Mouse (Mus musculus): ENCODE data around the gene Srsf4. TPM values are rescaled to one million over a fixed set of nuclear protein-coding genes. Genes with fewer than 3 reads are reported as not detected.

Gene Srsf4
- polyA plus RNA-seq, 1 experiment: 16.7 TPM

DNA sequence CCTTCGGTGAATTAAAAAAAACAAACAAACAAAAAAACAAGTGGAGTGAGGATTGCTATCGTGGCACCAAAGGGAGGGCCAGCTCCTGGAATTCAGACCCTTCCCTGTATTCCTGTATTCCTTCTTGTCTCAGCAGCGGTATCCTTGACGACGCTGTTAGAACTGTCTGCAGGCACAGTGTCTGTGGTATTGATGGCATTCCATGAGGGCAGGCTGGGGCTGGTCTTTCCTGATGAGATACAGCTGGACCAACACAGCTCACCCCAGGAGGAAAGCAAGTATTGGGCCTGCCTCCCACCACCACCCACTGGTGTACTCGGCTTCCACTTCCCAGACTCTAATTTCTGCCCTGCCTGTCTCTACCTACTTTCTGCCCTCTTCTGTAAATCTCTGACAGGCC, 25.3 kb upstream of the Srsf4 start:
- H3K27ac ChIP-seq (replicated peaks; ENCODE audit: low read depth, low read length): no peak overlapping the region
- H3K4me3 ChIP-seq (ENCODE audit: insufficient read depth, low read depth, low read length): no peak overlapping the region
- H3K4me1 ChIP-seq (ENCODE audit: control insufficient read depth, insufficient read depth, insufficient read length, low read length): peaks cover 8% of the 10 kb centered on the region; the same call in 1 of the 2 replicates

DNA sequence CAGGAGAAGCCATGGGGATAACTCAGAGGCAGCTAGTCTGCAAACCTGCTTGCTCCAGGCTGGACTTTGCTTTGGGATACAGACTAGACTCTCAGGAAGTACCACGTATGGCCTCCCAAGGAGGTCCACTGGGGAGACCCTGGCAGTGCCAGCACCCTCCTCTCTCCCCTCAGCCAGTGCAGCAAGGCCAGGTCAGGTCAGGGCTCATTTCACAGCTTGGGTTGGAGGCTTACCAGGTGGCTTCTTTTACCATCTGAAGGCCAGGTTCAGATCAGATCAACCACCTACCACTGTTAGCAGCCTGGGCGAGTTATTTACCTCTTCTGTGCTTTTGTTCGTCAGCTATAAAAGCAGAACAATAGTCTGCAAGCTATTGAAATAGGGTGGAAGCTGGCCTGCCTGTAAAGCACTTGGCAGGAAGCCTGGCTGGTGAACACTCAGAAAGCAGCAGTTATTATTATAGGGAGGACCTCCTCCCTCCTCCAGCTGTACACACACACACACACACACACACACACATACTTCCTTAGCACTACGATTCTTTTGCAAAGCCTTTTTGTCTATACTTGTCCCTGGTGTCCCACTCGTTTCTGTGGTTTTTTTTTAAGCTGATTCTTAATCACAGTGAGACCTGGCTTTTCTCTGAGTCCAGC, 23.3 kb upstream of the Srsf4 start:
- peaks cover 8% of the 10 kb centered on the region; the same call in 1 of the 2 replicates for H3K4me1 ChIP-seq (ENCODE audit: control insufficient read depth, insufficient read depth, insufficient read length, low read length)
- H3K27ac ChIP-seq (replicated peaks; ENCODE audit: low read depth, low read length): peak overlapping the region; percentile 57
- H3K4me3 ChIP-seq (ENCODE audit: insufficient read depth, low read depth, low read length): no peak overlapping the region

DNA sequence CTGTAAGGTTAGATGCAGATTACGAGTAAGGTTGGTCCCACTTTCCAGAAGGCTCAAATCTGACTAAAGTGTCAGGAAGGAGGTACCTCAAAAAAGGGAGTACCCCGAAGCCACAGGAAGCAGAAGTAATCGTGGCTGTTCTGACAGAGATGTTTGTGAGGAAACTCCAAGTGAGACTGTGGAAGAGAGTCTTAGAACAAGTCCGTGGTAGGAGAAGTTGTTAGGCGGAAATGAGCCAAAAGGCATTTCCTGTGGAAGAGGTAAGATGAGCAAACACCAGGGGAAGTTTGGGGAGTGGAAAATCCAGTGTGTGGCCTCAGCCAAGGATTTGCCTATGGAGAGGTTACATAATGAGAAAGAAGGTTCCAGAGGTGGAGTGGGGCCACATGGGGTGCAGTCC, 18.5 kb upstream of the Srsf4 start:
- H3K4me1 ChIP-seq (ENCODE audit: control insufficient read depth, insufficient read depth, insufficient read length, low read length): peaks cover under 1% of the 10 kb centered on the region; the same call in 1 of the 2 replicates
- H3K4me3 ChIP-seq (ENCODE audit: insufficient read depth, low read depth, low read length): no peak overlapping the region
- 0 out of 2 replicates have a peak overlapping the region, but pooled peaks have one; percentile 14 for H3K27ac ChIP-seq (replicated peaks; ENCODE audit: low read depth, low read length)

DNA sequence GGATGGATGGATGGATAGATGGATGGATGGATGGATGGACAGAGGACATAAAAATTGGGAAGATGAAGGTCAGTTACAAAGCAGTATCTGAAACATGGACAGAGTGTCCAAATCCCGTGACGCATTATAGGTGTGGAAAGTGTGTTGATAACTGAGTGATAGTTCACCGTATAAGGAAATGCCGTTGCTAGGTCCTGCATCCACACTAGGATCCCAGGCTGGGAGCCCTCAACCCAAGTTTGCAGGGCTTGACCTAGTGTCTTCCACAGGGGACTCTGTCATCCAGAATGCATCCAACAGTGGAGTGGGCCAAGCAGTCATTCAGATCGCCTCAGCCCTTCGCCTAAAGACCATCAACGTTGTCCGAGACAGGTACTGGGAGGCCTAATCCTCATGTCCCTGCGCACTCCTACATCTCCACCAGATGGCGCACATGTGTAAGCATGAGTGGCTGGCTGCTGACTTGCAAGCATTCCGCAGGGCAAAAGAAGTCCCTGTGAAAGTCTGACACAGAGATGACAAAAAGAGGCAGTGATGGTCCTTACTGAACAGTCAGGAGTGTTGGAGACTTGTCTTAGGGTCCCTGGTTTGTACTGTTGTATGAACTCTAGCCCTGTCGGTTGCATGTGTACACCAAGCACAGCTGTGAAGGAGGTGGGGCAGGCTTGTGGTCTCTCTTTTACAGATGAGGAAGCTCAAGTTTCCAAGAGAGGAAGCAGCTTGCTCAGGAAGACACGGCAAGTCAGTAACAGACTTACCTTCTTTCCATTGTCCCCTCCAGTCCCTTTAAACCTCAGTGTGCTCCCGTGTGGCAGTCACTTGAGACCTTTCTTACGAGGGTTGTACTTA, 12.7 kb upstream of the Srsf4 start:
- no peak overlapping the region for H3K4me3 ChIP-seq (ENCODE audit: insufficient read depth, low read depth, low read length)
- H3K4me1 ChIP-seq (ENCODE audit: control insufficient read depth, insufficient read depth, insufficient read length, low read length): no peaks in the 10 kb centered on the region
- no peak overlapping the region for H3K27ac ChIP-seq (replicated peaks; ENCODE audit: low read depth, low read length)

DNA sequence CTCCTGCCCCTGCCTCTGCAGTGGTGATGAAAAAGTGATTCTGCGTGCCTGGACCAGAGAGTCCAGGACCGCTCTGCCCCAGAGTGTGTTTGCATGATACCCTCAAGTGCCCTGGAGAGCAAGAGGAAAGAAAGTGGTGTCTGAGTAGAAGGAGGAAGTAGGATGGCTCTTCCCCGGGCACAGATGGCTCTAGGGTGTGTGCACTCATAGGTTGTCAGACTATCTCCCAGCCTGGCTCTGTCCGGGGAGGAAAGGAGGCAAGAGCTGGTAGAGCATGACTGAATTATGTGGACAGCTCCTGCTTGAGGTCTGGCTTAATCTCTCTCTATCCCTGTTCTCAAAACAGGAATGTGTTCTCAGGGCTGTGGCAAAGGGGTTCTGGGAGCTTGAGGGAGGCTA, 12.1 kb upstream of the Srsf4 start:
- H3K27ac ChIP-seq (replicated peaks; ENCODE audit: low read depth, low read length): no peak overlapping the region
- H3K4me1 ChIP-seq (ENCODE audit: control insufficient read depth, insufficient read depth, insufficient read length, low read length): no peaks in the 10 kb centered on the region

DNA sequence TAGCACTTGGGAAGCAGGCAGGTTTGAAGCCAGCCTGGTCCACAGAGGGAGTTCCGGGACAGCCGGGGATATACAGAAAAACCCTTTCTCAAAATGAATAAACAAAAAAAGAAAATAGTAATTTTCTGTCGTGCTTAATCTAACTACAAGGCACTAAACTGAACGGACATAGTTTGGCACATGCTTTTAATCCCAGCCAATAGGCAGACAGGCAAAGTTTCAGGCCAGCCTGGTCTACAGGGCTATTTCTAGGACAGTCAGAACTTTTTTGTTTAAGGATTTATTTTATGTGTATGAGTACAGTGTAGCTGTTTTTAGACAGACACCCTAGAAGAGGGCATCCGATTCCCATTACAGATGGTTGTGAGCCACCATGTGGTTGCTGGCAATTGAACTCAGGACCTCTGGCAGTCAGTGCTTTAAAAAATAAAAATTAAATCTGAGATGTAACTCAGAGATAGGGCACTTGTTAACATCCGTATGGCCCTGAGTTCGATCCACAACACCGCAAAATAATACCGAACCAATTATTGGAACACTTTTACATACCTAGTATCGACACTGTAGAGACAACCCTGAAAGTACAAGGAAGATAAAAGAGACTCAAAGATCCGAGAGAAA, 635 bp upstream of the Srsf4 start:
- H3K27ac ChIP-seq (replicated peaks; ENCODE audit: low read depth, low read length): peak overlapping the region; percentile 92
- H3K4me1 ChIP-seq (ENCODE audit: control insufficient read depth, insufficient read depth, insufficient read length, low read length): peaks cover 17% of the 10 kb centered on the region
- H3K4me3 ChIP-seq (ENCODE audit: insufficient read depth, low read depth, low read length): peak overlapping the region; percentile 66

More for the DNA sequence above, 12.1 kb upstream of the Srsf4 start:
- no peak overlapping the region for H3K4me3 ChIP-seq (ENCODE audit: insufficient read depth, low read depth, low read length)

DNA sequence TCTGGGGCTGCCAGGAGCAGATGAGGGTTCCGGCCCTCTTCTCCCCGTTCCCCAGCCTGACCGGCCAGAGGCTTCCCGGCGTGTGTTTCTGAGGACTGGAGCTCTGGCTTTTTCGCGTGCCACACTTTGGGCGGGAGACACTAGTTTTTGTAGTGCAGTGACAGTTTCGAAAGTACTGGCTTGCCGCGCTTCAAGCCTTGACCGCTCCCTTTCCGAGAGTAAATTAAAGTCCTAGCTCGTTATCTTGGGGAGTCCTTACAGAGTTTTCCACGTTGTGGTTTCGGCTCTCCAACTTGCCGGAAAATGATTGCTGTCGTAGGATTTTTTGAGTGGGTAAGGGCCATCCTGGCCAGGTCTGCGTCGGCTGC, 736 bp downstream of the Srsf4 start:
- peak overlapping the region; percentile 86 for H3K27ac ChIP-seq (replicated peaks; ENCODE audit: low read depth, low read length)
- peak overlapping the region; percentile 98 for H3K4me3 ChIP-seq (ENCODE audit: insufficient read depth, low read depth, low read length)
- H3K4me1 ChIP-seq (ENCODE audit: control insufficient read depth, insufficient read depth, insufficient read length, low read length): peaks cover 19% of the 10 kb centered on the region

DNA sequence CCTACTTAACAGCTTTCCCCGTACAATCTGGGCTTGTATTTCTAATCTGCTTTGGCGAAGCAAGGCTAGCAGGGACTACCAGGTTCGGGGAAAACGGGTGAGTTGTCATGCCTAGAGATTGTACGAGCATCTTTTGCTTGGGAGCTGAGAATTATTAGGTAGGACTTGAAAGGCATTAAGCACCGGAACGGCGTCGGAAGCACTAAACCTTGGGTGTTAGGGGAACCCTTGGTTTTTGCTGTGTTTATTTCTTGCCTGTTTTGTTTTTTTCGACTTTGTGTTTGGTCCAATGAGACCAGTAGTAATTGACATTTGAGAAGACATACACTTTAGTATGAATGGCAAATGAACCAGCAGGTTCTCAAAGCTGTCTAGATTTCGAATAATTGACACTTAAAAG, 1.1 kb downstream of the Srsf4 start:
- peak overlapping the region; percentile 98 for H3K4me3 ChIP-seq (ENCODE audit: insufficient read depth, low read depth, low read length)
- H3K4me1 ChIP-seq (ENCODE audit: control insufficient read depth, insufficient read depth, insufficient read length, low read length): peaks cover 22% of the 10 kb centered on the region
- peak overlapping the region; percentile 86 for H3K27ac ChIP-seq (replicated peaks; ENCODE audit: low read depth, low read length)

DNA sequence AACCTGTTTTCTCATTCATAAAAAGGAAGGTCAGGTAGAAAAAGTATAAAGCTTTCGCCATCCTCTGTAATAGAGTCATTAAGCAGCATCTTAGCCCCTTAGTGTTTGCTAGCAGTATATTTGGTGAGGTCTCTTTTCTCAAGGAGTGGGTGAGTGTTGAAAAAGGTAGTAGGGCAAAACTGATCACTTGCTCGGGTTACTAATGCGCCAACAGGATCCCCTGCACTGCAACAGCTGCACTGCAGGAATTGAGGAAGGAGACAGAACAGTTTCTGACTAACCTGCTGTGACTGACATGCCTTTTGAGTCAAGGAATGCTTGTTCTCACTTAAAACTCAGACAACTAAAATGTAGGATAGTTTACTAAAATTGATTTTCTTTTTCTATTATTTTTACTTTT, 1.8 kb downstream of the Srsf4 start:
- Histone ChIP-seq H3K4me1 (ENCODE audit: control insufficient read depth, insufficient read depth, insufficient read length, low read length) (peaks cover 25% of the 10 kb centered on the region), H3K27ac (replicated peaks; ENCODE audit: low read depth, low read length) (no peak overlapping the region), H3K4me3 (ENCODE audit: insufficient read depth, low read depth, low read length) (peak overlapping the region; percentile 31; the same call in 1 of the 2 replicates)

DNA sequence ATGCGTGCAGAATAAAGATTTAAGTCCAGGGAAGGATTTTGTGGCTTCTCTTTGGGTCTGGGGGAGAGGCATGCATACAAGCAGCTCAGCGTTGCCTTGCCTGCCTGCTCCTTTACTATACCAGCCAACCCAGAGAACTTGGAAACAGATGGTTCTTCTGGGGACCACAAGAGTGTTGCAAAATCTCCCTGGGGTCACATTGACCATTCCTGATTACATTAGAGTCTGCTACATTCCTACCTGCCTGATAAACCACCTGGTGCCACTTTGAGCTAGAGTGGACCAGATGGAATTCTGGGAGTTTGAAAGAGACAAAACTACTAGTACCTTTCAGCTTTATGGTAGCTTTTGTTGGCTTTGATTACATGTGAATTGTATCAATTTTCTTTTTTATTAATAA, 3.4 kb downstream of the Srsf4 start:
- H3K4me1 ChIP-seq (ENCODE audit: control insufficient read depth, insufficient read depth, insufficient read length, low read length): peaks cover 34% of the 10 kb centered on the region
- no peak overlapping the region for H3K4me3 ChIP-seq (ENCODE audit: insufficient read depth, low read depth, low read length)

DNA sequence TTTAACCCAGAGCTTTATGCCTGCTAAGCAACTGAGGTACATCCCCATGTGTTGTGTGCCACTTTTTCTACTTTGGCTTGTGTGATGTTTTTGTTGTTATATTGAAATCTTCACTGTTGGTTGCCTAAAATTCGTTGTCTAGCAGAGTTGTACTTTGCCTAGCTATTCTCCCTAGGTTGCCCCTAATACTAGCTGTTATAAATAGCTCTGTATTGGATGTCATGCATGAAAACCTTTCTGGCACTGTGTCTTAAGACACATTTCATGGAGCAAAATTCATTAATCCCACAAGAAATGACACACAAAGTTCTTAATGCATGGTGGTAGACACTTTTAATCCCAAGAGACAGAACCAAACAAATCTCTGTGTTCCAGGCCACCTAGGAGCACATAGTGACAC, 6.3 kb downstream of the Srsf4 start:
- Histone ChIP-seq H3K4me1 (ENCODE audit: control insufficient read depth, insufficient read depth, insufficient read length, low read length) (peaks cover 47% of the 10 kb centered on the region), H3K4me3 (ENCODE audit: insufficient read depth, low read depth, low read length) (no peak overlapping the region), H3K27ac (replicated peaks; ENCODE audit: low read depth, low read length) (no peak overlapping the region)

More for the DNA sequence above, 3.4 kb downstream of the Srsf4 start:
- no peak overlapping the region for H3K27ac ChIP-seq (replicated peaks; ENCODE audit: low read depth, low read length)

DNA sequence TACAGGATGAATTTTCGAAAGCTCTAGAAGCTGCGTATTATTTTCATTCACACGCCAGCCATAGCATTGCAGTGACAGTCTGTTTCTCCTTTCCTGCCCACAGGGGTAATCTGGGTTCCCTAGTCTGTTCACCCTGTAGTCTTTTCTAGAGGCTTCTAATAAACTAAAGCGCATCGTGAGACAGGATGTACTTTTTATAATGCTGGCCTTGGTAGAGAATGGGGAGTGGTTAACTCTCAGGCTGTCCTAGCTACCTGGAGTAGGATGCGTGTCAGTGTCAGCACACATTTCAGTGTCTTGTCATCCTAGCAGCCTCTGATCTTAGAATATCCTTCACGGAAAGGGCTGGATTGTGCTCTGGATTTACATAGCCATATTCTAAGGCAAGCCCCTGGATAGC, 7.9 kb downstream of the Srsf4 start:
- H3K4me1 ChIP-seq (ENCODE audit: control insufficient read depth, insufficient read depth, insufficient read length, low read length): peaks cover 44% of the 10 kb centered on the region
- H3K27ac ChIP-seq (replicated peaks; ENCODE audit: low read depth, low read length): 0 out of 2 replicates have a peak overlapping the region, but pooled peaks have one; percentile 1
- H3K4me3 ChIP-seq (ENCODE audit: insufficient read depth, low read depth, low read length): no peak overlapping the region

DNA sequence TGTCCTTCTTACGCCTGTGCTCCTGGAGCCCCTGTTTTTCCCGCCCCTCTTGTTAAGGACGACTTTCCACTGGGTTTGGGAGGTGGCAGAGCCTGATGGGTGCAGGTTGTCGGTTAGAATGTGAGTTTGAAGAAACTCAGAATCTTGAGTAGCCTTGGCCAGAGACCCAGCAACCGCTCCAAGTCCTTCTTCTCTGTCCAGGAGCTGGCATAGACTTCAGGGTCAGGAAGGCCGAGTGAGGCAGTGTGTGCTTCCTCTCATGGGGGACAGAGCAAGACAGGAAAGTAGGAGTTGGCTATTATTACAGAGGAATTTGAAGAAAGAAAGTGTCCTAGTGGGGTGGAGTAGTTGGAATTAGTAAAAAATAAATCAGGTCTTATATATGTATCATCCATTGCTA, 10.2 kb downstream of the Srsf4 start:
- Histone ChIP-seq H3K4me1 (ENCODE audit: control insufficient read depth, insufficient read depth, insufficient read length, low read length) (peaks cover 37% of the 10 kb centered on the region), H3K27ac (replicated peaks; ENCODE audit: low read depth, low read length) (no peak overlapping the region), H3K4me3 (ENCODE audit: insufficient read depth, low read depth, low read length) (no peak overlapping the region)

DNA sequence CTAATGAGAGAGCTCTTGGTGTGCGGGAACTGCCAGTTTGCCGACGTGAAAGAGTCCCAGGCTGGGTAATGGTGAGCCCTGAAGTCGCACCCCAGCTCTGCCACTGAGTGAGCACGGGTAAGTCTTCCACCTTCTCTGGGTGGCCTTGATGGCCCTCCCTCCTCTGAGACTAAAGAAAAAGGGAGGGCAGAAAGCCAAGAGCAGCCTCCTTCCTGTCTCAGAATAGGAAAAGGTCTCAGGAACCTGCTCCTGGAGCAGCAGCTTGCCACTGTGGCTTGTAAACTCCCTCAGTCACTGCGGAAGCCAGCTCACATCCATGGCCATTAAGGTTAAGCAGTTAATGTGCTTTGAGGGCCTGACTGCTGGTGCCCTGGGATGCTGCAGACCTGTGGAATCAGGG, 12.0 kb downstream of the Srsf4 start:
- Histone ChIP-seq H3K4me1 (ENCODE audit: control insufficient read depth, insufficient read depth, insufficient read length, low read length) (peaks cover 32% of the 10 kb centered on the region), H3K4me3 (ENCODE audit: insufficient read depth, low read depth, low read length) (no peak overlapping the region), H3K27ac (replicated peaks; ENCODE audit: low read depth, low read length) (peak overlapping the region; percentile 27; the same call in 1 of the 2 replicates)

DNA sequence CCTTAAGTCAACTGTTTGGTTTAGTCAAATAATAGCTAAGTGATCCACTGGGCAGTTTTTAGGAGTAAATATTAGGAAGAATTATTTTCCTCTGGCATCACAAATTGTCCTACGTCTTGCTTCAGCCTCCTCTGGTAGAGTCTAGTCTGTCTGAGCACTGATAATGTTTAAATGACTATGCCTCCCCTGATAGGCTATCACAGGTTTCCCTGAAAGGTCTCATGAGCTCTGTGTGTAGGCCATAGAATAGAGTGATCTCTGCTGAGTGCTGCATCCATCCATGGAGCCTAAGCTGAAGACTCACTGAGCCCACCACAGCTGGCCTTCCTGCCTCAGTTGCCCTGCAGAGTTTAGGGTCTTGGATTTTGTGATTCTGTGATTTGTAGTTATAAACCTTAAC, 15.1 kb downstream of the Srsf4 start:
- Histone ChIP-seq H3K4me1 (ENCODE audit: control insufficient read depth, insufficient read depth, insufficient read length, low read length) (peaks cover 18% of the 10 kb centered on the region), H3K27ac (replicated peaks; ENCODE audit: low read depth, low read length) (no peak overlapping the region), H3K4me3 (ENCODE audit: insufficient read depth, low read depth, low read length) (no peak overlapping the region)
